Mouse (Mus musculus) intestine, postnatal 0 days (tissue): Measurements from ENCODE around the gene Amotl2. TPM values are rescaled to one million over a fixed set of nuclear protein-coding genes. Genes with fewer than 3 reads are reported as not detected.

Experiments
- ATAC-seq: fragments of 200-750 bp; cut with Nextera tagmentation; 2 replicates; pipeline ENCODE4 v1.8.0; 2017; ENCODE audit warnings: mild to moderate bottlenecking, moderate TSS enrichment, moderate library complexity
- H3K27ac ChIP-seq: fragments of 300-500 bp; sonication (generic); 2 replicates; pipeline ENCODE4 v1.5.1; 2014; ENCODE audit warnings: mild to moderate bottlenecking, low read depth, low read length, moderate library complexity
- H3K27me3 ChIP-seq: fragments of 300-500 bp; sonication (generic); replicated peaks from 2 replicates; pipeline ENCODE4 v1.6.1; 2014; ENCODE audit warnings: low read length, mixed read lengths; ENCODE audit not compliant: control insufficient read depth, insufficient read depth
- H3K36me3 ChIP-seq: fragments of 300-500 bp; sonication (generic); 2 replicates; pipeline ENCODE4 v1.6.1; 2014; ENCODE audit warnings: mild to moderate bottlenecking, moderate library complexity; ENCODE audit not compliant: control insufficient read depth, insufficient read depth
- H3K4me1 ChIP-seq: fragments of 300-500 bp; sonication (generic); replicated peaks from 2 replicates; pipeline ENCODE4 v1.6.1; 2014; ENCODE audit warnings: antibody characterized with exemption, low read length, mixed read lengths; ENCODE audit not compliant: control insufficient read depth, insufficient read depth
- H3K4me2 ChIP-seq: fragments of 300-500 bp; sonication (generic); replicated peaks from 2 replicates; pipeline ENCODE4 v1.6.1; 2014; ENCODE audit warnings: low read depth, mild to moderate bottlenecking, moderate library complexity
- H3K4me3 ChIP-seq: fragments of 300-500 bp; sonication (generic); 2 replicates; pipeline ENCODE4 v1.5.1; 2014; ENCODE audit warnings: low read depth, low read length
- H3K9ac ChIP-seq: fragments of 300-500 bp; sonication (generic); 2 replicates; pipeline ENCODE4 v1.6.1; 2014; ENCODE audit warnings: mild to moderate bottlenecking, low read depth, low read length
- H3K9me3 ChIP-seq: fragments of 300-500 bp; sonication (generic); 2 replicates; pipeline ENCODE4 v1.6.1; 2016; ENCODE audit warnings: mixed run types; ENCODE audit not compliant: control insufficient read depth
- CTCF ChIP-seq: sonication (generic); IDR thresholded peaks from 2 replicates; pipeline ENCODE4 v1.5.1; 2016; ENCODE audit warnings: low read depth, mild to moderate bottlenecking, control low read depth, antibody characterized with exemption, moderate library complexity
- WGBS: fragments of 180-500 bp; shearing (Covaris S2); extraction: QIAGEN DNeasy Blood & Tissue Kit; methylation state at CpG from one replicate; pipeline ENCODE4 v1.1.7; 2014; 5-methylcytosine and 5-hydroxymethylcytosine counted together
- polyA plus RNA-seq: library from polyadenylated mRNA; unstranded; fragments of >200 nt; fragmentation: Nextera tagmentation; extraction: Ambion mirVana; gene quantifications from 2 replicates; pipeline ENCODE4 v1.2.1, GENCODE M21; 2015

The Amotl2 gene
- polyA plus RNA-seq, 1 experiment from 2014 or later = 12.4 TPM

DNA sequence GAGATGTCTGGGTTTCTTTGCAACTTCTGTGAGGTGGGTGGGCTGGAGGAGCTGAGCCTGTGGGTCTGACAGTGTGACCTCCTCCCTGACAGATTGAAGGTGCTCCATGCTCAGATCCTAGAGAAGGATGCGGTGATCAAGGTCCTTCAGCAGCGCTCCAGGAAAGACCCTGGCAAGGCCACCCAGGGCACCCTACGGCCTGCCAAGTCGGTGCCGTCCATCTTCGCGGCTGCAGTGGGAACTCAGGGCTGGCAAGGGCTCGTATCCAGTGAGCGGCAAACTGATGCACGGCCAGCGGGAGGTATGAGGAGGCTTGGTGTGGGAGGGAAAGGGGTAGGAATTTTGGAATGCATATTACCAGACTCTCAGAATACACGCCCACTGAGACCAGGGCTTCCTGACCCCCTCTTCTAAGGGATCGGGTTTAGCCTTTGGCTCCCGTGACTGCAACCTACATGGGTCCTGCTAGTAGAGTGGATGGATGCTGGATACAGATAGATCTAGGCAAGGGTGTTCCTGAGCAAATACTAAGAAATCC lies 13.5 kb downstream of the Amotl2 start:
- Histone ChIP-seq H3K4me2 (no peak overlapping the region), H3K36me3 (peaks cover 72% of the 10 kb centered on the region), H3K9ac (no peak overlapping the region), H3K27ac (no peak overlapping the region), H3K4me1 (peaks cover 19% of the 10 kb centered on the region), H3K27me3 (no peaks in the 10 kb centered on the region), H3K4me3 (no peak overlapping the region), H3K9me3 (no peaks in the 10 kb centered on the region)
- no peak for ATAC-seq
- no peak for TF ChIP-seq CTCF
- WGBS = 92% methylated on average over 14 of the region's 14 CpGs

DNA sequence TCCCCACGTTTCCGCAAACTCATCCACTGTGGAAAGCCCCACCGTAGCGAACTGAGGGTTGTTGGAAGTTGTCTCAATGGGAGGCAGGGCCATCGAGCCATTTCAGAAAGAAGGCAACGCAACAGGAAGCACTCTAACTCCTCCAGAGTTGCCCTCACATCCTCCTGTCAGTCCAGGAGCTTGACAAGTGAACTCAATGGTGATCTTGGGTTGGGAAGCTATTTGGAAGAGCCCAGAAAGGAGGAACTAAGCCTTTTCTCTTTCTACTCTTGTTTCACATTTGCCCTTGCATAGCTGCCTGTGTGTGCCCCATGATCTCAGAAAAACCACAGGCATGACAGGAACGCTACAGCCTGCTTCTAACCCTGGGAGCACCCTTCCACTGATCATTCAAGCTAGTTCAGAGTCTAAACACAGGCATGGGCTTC lies 14.6 kb downstream of the Amotl2 start:
- Histone ChIP-seq H3K36me3 (peaks cover 66% of the 10 kb centered on the region), H3K27ac (peak overlapping the region; percentile 60), H3K9ac (no peak overlapping the region), H3K27me3 (no peaks in the 10 kb centered on the region), H3K4me3 (no peak overlapping the region), H3K9me3 (no peaks in the 10 kb centered on the region), H3K4me2 (no peak overlapping the region), H3K4me1 (peaks cover 20% of the 10 kb centered on the region)
- ATAC-seq = no peak
- TF ChIP-seq CTCF = no peak
- 71% methylated on average over 7 of the region's 7 CpGs for WGBS

GRCm38 (mm10) chr9:102731574-102732175 lies 15.2 kb downstream of the Amotl2 start:
- H3K27ac ChIP-seq = no peak overlapping the region
- H3K4me2 ChIP-seq = no peak overlapping the region
- no peak for TF ChIP-seq CTCF
- ATAC-seq = no peak
- 83% methylated on average over 10 of the region's 10 CpGs for WGBS
- H3K36me3 ChIP-seq = peaks cover 64% of the 10 kb centered on the region
- H3K9ac ChIP-seq = no peak overlapping the region
- no peaks in the 10 kb centered on the region for H3K9me3 ChIP-seq
- no peak overlapping the region for H3K4me3 ChIP-seq
- H3K4me1 ChIP-seq = peaks cover 17% of the 10 kb centered on the region
- H3K27me3 ChIP-seq = no peaks in the 10 kb centered on the region

- Histone ChIP-seq H3K9ac (no peak overlapping the region), H3K4me3 (no peak overlapping the region), H3K27me3 (no peaks in the 10 kb centered on the region), H3K4me2 (no peak overlapping the region), H3K4me1 (peaks cover 13% of the 10 kb centered on the region; the same call in 1 of the 2 replicates), H3K9me3 (no peaks in the 10 kb centered on the region), H3K36me3 (peaks cover 57% of the 10 kb centered on the region), H3K27ac (no peak overlapping the region)
- ATAC-seq = no peak
- WGBS = 86% methylated on average over 5 of the region's 5 CpGs
- no peak for TF ChIP-seq CTCF
Measured at GRCm38 (mm10) chr9:102732326-102732865, 15.9 kb downstream of the Amotl2 start.

DNA sequence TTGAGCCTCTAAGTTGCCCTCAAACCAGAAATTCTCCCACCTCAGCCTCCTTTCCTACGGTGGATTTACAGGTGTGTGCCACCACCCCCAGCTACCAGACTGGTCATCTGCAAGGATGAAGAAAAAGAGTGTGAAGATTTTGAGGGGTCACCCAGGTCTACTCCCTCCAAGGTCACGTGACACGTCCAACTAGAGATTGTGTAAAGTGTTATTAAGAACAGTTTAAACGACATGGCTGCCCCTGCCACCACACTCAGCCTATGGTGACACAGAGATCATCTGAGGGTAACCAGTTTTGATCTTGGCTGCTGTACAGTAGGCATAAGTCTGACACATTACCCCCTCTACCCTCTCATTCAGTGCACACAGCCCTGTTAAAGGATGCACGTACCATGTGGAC lies 17.0 kb downstream of the Amotl2 start:
- no peak overlapping the region for H3K9ac ChIP-seq
- peaks cover 48% of the 10 kb centered on the region for H3K36me3 ChIP-seq
- no peak overlapping the region for H3K4me3 ChIP-seq
- 73% methylated on average over 5 of the region's 5 CpGs for WGBS
- H3K27ac ChIP-seq = peak overlapping the region; percentile 70
- H3K27me3 ChIP-seq = no peaks in the 10 kb centered on the region
- no peak for ATAC-seq
- no peaks in the 10 kb centered on the region for H3K9me3 ChIP-seq
- H3K4me1 ChIP-seq = peaks cover 13% of the 10 kb centered on the region; the same call in 1 of the 2 replicates
- H3K4me2 ChIP-seq = peak overlapping the region; percentile 39; the same call in 1 of the 2 replicates
- TF ChIP-seq CTCF = no peak

DNA sequence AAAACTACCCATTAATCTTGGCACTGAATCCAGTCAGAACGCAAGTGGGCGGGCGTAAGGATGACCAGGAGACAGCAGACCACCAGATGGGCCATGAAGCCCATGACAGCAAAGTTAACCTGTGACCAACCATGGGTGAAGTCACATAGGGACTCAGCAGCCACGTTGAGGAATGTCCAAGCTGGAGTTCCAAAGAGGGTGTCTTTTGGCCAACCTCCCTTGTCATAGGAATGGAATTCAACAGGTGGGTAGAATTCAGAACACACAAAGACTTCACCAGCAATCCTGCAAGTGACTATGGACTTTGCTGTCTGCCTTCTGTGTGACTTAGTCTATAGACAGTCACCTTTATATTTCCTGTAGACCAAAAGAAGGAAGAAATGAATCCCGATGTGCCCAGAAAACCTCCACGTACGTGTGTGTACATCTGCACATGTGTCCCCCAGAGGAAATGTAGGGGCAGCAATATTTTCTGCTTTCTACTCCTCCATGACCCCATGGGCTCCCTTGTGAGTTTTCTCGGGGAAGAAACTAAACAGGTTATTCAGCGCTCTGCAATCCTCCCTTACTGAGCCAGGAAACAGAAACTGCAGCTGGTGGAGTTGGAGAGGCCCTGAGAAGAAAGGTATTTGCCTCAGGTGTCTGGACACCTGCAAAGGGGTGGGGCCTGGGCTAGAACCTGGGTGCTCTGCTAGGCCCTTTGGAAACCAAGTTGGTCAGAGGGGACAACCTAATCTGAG lies 17.7 kb downstream of the Amotl2 start:
- Histone ChIP-seq H3K4me2 (peak overlapping the region; percentile 39), H3K9ac (no peak overlapping the region), H3K4me3 (no peak overlapping the region), H3K4me1 (peaks cover 13% of the 10 kb centered on the region; the same call in 1 of the 2 replicates), H3K27ac (peak overlapping the region; percentile 70), H3K36me3 (peaks cover 41% of the 10 kb centered on the region), H3K27me3 (no peaks in the 10 kb centered on the region), H3K9me3 (no peaks in the 10 kb centered on the region)
- no peak for TF ChIP-seq CTCF
- WGBS = 51% methylated on average over 9 of the region's 9 CpGs
- ATAC-seq = peak; percentile 92
